Mouse (Mus musculus) ES-E14 (cell line): Measurements from ENCODE around the gene Fsip1.

Experiments
- CHD2 ChIP-seq: IDR thresholded peaks from 2 replicates; pipeline ENCODE4 v1.6.1; 2014; ENCODE audit warnings: mild to moderate bottlenecking, low read depth, low read length, inconsistent platforms
- MAFK ChIP-seq: IDR thresholded peaks from 2 replicates; pipeline ENCODE4 v1.6.1; 2014; ENCODE audit warnings: mild to moderate bottlenecking, low read depth, low read length, inconsistent platforms; ENCODE audit not compliant: insufficient read depth
- ZNF384 ChIP-seq: IDR thresholded peaks from 2 replicates; pipeline ENCODE4 v1.6.1; 2012; ENCODE audit warnings: low read depth, low read length, inconsistent platforms

GRCm38 (mm10) chr2:118205991-118206585 lies 50.7 kb downstream of the Fsip1 start:
- TF ChIP-seq MAFK (no peak), ZNF384 (no peak), CHD2 (no peak)
